Mouse (Mus musculus) heart, adult 9 months (tissue): ENCODE results near the gene Acot3.
"Not testable (repeated sequence)": the region's sequence is repeated elsewhere in the genome, so short reads cannot be mapped to it uniquely, and the experiment has no call there.

Experiments used
- DNase-seq, 2 experiments: peaks; one replicate each; pipeline ENCODE4 v3.0.0; 2022; ENCODE audit warnings: low spot score in 2 of 2

Gene Acot3

DNA sequence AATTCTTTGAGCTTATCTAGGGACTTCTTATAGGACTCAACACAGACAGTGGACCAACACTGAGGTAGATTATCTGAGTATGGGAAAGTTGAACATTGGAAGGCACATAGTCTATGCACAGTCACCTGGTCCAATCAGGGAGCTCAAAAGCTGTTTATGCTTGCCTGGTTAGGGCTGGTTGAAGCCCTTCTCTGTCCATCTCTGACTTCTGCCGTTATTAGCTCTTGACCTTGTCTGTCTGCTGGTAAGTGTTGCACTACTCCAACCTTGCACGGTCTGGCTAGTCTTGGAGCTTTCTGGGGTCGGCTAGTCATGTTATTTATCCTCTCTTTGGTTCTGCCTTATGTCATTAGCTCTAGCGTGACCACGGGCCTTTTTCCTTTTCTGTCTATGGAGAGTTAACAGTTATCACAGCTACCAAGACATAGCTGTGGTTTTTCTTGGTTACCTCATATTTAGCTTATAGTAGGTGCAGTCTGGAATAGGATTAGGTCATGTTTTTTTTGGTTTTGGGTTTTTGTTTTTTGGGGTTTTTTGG, at the start of gene Acot3:
Gene Acot3 (plus strand): TSS at position 208 of the 538 bp plus-strand sequence.
- DNase-seq: no peak

DNA sequence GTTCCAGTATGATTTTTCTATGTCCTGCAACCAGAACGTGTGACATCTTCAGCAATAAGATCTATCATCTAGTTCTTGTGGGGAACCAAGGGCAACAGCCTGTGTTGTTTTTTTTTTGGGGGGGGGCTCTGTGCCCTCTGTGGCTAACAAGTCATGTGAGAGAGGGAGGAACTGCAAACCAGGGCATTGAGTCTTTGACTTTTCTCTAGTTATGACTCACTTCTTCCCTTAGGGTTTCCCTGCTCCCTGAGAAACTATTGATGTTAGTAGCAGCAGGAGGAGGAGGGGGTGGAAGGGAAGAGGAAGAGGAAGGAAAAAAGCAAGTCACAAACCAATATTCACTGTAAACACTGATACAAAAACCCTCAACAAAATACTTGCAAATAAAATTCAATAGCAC, 48.1 kb upstream of the Acot3 start:
- DNase-seq: no peak

DNA sequence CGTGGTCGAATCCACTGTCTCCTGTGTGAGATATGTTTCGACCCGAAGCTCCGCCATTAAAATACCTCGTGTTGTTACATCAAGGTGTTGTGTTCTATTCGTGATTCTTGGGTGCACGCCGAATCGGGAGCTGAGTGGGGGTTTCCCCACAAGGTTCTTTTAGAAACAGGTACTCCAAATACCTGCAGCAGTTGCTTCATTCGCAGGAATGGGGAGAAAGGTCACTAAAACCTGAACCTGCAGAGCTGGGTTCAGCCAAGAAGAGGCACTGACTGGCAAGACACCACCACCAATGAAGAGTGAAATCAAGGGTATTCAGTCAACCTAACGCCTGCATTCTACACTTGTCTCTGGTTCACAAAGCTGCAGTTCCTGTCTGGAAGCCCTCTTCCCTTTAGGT, 43.7 kb upstream of the Acot3 start:
- DNase-seq: no peak

DNA sequence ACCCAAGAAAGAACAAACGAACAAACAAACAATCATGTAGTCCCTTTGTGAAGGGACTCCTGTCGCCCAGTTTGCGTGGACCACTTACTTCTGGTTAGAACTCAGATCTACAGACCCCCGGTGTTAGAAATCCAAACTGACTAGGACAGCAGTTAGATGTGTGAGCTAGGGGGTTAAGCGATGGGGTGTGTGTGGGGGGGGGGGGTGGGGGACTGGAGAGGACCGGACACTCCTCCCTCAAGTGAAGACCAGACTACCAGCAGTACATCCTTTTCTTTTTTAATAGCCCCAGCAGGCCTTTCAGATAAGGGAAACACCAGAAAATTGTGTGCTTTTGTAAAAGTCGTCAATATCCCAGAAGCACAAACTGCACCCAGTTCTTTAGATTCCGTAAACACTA, 43.2 kb upstream of the Acot3 start:
- DNase-seq: no peak

DNA sequence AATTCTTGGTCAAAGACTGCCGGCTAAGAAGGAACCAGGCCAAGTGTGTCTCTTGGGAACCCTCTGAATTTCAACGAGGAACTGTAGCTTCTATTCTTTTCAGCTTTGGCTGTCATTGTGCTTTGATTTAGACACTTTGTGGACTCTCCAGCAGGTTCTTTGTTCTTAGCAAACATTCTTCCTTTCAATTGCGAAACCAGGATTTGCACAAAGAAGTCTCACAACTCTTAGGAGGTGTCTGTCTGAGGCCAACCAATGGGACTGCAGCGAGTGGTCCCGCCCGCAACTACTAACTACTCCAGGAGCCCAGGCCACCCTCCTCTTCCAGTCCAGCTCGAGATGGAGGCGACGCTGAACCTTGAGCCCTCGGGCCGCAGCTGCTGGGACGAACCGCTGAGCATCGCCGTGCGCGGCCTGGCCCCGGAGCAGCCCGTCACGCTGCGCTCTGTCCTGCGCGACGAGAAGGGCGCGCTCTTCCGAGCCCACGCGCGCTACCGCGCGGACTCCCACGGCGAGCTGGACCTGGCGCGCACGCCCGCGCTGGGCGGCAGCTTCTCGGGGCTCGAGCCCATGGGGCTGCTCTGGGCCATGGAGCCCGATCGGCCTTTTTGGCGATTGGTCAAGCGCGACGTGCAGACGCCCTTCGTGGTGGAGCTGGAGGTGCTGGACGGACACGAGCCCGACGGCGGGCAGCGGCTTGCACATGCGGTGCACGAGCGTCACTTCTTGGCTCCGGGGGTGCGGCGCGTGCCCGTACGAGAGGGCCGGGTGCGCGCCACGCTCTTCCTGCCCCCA, 42.6 kb upstream of the Acot3 start, which contains the start of gene Acot1:
Gene Acot1 (plus strand): TSS at position 320 of the 795 bp plus-strand sequence.
- peak; percentile 76 to 84 for DNase-seq

DNA sequence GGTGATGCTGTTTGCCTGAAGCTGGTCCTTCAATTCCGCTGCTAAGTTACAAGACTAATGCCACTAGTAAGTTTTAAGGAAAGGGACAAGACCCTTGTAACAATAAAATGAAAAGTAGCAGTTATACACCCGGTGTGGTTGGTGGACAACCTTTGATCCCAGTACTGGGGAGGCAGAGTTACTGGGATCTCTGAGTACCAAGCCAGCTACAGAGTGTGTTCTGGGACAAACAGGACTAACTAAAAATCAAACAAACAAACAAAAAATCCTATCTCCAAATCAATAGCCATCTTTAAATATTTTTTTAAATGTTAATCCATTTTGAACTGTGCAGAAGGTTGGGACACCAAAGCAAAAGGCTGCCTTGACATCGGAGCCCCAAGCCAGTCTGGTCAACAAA, 41.7 kb upstream of the Acot3 start:
- no peak for DNase-seq

DNA sequence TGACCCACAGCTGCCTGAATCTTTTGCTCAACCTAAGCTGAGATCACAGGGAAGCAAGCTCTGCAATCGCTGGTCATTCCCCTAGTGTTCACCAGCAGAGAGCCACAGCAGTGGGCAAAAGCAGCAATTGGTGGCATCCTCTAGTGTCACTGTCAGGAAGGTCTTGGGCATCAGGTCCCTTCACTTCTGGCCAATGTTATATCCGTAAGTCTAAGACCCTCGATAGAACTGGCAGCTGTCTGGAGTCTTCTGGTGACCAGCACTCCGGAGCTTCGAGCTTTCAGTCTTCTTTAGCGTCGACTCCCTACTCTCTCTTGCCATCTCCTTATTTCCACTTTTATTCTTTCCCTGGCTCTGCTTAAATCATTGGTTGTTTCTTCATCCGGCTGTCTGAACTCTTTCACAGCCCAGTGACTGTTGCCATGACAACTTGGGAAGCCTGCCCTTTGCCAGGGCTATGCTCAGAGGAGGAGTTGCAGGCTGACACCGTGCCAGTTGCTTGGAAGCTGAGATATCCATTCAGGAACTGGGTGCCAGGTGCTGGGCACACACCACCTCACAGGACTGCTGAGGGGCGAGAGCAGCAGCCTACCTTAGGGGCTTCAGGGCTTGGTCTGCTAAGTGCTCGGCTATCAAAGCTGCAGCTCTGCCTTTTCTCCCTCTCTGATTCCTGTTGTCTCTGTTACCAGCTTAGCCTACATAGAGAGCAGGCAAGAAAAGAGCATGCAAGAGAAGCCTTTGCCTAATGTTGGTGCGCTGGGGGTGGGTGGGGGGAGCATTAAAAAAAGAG, 40.5 kb upstream of the Acot3 start:
- DNase-seq: peak; percentile 54 to 60

DNA sequence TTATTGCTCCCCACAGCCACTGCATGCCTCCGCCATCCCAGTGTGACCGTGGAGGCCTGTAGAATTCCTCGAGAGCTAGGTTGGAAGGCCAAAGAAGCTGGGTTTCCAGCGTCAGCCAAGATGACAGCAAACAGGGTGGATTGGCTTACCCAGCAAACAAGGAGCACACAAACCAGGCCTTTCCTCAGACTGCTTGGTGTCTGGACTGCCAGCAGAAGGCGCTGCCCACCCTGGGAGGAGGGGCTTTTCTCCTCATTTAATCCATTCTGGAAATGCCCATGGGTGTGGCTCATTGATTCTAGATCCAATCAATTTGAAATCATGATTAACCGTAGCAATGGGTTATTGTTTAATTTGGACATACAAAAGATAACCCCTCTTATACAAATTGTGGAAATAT, 38.8 kb upstream of the Acot3 start:
- no peak for DNase-seq

DNA sequence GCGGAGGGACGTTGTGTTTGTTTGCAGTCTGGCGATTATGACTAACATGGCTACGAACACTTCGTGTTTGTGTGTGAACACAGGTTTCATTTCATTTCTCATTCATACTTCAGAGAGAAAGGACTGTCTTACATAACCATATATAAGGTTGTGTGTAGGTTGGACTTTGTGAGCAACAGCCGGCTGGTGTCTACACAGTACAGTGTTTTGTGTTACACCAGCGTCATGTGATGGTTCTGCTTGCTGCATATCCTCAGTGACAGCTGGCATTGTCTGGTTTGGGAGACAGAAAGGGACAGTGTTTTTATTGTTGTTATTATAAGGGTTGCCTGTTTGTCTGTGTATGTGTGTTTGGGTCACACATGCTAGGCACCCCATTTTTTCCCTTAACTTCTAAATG, 38.2 kb upstream of the Acot3 start:
- DNase-seq: no peak

DNA sequence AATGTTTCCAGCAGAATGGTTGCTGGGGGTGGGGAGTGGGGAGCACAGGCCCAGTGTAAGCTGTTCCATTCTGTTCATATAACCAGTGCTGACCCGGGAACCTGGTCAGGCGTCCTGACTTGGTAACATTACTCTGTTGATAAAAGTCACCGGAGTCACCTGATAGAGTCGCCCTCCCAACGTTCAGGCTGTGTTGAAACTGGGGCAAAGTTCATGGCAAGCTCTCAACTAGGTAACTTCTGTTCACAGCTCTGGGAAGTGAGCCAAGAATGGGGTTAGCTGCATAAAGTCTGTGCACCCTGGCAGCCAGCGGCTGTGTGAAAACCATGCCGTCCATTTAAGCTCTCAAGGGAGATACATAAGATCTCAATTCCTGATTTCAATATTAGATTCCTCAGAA, 31.4 kb upstream of the Acot3 start:
- DNase-seq: peak; percentile 57 to 82

DNA sequence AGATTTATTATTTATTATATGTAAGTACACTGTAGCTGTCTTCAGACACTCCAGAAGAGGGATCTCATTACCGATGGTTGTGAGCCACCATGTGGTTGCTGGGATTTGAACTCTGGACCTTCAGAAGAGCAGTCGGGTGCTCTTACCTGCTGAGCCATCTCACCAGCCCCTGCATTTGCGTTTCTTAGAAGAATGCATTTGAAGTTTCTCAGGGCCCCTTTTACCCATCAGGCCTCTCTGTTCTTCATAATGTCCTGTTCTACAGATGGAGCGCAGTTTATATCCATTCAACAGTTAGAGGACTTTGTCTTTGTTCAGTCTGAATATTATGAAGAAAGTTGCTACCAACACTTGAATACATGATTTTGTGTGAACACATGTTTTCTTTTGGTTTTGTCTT, 29.7 kb upstream of the Acot3 start:
- not testable (repeated sequence) for DNase-seq

DNA sequence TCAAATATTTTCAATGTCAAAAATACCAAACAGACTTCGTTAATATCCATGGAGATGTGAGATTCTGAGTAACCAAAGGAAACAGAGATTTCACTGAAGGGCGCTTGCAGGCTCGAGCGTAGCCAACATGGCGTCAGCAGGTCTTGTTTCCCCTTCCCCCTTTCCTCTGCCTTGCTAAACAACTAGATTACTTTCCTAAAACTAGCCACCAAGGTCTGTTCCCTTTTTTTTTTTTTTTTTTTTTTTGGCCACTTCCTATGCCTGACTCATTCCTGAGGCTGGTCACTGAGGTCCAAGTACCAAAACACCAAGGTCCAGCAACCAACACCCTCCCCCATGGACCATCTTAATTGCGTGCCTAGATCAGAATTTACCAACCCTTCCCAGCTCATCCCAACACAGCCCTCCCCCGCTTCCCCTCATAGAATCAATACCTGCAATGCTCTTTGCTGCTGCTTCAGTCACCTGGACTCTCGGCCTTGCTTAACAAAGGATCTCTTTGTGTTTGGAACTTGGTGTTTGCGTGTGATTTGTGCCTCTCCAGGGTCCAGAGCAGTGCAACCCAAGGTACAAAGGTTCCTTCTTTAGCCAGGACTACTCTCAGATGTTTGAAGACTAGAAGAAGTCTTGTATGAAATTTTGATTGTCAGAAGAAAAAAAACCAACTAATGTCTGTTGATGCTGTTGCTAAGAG, 28.7 kb upstream of the Acot3 start:
- DNase-seq: no peak

DNA sequence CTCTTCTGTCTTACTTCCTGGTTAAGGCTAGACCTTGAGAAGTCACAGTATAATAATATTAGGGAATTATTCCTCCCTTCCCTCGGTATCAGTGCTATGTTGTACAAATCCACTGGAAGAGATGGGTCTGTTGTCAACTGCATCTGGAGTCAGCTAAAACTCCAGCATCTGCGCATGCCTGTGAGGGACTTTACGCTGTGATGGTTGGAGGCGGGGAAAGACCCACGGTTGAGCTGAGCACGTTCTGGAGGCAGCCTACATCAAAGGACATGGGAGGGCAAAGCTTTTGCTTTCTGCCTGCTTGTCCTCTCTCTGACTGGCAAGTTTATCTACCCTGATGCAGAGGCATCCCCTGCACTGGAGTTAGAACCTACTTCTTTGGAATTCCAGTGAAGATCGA, 26.1 kb upstream of the Acot3 start:
- DNase-seq: no peak

DNA sequence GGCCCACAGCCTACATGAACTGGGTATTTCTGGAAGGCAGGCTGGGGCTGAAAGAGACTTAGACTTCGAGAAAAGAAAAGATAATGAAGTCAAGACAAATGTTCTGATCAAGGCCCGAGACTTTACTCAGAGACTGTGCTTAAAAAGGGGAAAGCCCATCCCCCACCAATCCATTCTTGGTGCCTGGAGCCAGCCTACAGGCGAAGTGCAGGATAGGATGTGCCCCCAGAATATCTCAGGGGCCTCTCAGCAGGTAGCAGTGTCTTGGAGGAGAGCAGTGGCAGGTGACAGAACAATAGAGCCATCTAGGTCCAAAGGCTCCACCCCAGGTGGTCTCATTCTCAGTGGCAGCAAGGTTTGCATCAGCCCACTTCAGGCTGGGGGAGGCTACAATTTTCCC, 23.6 kb upstream of the Acot3 start:
- not testable (repeated sequence) for DNase-seq

DNA sequence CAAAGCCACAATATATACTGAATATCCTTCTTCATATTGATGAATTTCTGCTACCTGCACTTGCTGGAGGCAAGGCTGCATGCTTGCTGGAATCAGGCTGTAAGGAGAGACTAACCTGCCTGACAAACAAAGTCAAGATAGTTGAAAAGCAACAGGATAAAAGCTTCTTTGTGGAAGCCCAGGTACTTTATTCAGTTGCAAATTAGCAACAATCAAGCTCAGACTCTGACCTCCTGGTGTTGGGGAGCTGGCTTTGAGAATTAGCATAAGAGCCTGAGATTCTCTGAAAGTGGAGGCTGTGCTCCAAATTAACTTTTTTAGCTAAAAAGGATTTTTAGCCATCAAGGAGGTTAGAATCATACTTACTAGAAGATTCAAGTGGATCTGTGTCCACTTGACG, 22.9 kb upstream of the Acot3 start:
- not testable (repeated sequence) for DNase-seq

DNA sequence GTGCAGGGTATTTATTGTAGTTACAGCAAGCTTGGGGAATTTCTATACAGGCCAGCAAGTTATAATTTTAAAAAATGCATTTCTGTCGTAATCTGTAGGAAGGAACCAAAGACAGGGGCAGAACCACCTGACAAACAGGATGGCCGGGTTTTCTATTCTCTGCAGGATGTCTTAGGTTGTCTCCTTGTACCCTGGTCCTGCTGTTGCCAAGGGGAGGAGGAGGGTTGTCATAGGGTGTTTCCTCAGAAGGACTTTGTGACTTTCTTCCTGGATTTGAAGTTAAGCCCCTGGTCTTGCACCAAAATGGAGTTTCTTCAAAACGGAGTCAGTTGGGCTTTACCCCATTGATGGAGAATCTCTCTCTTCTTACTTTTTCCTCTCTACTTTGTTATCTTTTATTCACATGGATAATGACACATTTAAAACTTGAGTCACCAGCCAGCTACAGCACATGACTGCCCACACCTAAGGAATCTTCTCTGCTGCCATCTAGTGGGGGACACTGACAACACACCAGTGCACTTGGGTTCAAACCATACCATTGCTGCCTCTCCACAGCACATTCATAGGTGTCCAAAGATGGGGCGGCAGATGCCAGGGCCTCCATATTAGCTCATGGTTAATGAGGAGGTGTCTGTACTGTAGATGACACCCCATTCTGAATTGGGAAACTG, 21.1 kb upstream of the Acot3 start:
- peak; percentile 47 to 72 for DNase-seq

DNA sequence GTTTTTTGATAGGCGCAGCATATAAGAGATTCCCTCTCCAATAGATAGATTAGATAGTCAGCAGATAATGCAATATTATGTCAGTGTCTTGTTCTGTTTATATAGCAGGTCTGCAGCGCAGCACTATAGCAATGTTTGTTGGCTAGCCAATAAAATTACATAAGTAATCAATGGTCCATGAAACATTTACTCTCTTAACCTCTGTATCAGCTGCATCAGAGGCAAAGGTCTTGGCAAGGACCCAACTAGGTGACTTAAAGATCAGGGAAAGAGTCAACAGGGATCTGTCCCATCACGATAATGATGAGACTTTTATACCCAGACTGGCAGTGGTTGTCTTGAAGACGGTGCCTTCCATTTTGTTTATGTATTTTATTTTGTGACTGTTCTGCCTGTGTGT, 19.1 kb upstream of the Acot3 start:
- no peak for DNase-seq

DNA sequence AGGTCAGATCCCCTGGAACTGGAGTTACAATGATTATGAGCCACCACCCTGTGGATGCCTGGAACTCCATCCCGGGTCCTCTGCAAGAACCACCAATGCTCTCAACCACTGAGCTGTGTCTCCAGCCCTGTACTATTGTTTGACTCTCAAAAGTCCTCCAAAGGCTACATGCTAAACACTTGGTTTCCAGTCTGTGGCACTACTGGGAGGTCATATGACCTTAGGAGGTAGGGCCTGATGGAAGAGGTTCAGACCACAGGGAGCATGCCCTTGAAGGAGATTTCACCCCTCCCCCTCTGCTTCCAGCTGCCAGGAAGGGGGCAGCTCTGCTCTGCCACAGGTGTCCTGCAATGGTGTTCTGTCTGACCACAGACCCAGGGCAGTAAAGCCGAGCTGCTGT, 18.6 kb upstream of the Acot3 start:
- DNase-seq: not testable (repeated sequence)

DNA sequence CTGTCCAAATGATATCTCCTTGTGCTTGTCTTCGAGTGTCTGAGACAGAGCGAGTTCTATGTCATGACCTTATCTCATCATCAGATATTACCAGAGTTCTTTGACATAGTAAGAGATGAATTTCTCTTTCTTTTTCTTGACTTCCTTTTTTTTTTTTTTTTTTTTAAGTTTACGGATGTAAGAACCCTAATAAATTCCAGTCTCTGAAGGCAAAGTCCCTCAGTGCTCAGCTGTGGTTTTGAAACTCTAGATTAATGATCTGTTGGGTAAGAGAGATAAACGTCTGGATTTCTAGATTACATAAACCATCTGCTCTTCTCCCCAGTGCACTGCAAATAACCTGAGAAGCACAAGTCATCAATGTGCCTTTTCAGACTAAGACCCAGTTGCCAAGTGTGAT, 17.8 kb upstream of the Acot3 start:
- DNase-seq: no peak

DNA sequence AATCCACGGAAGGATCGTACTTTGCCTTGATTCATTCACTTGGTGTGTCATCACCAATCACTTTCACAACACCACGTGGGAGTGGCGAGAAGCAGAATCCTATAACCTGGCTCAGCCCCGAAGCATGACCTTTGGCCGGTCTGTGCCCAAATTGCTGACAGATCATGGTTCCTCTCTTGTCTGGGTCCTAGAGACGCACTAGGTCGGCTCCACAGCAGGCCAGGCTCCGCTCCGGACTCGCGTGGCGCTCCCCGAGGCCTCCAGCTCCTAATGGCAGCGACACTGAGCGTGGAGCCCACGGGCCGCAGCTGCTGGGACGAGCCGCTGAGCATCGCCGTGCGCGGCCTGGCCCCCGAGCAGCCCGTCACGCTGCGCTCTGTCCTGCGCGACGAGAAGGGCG, 13.7 kb upstream of the Acot3 start, which contains the start of gene Acot4:
Gene Acot4 (plus strand): TSS at position 139 of the 400 bp plus-strand sequence.
- DNase-seq: not testable (repeated sequence)

DNA sequence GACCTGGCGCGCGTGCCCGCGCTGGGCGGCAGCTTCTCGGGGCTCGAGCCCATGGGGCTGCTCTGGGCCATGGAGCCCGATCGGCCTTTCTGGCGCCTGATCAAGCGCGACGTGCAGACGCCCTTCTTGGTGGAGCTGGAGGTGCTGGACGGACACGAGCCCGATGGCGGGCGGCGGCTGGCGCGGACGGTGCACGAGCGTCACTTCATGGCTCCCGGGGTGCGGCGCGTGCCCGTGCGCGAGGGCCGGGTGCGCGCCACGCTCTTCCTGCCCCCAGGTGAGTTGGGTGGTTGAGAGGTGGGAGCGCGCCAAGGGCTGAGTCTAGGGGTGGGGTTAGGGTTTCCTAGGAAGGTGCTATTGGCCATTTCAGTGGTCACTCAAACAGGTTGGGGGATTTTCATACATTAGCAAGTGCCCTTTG, 13.2 kb upstream of the Acot3 start, which contains the start of gene Gm49366:
Gene Gm49366 (plus strand): TSS at position 245 of the 421 bp plus-strand sequence.
- peak; percentile 18 to 22 for DNase-seq
